Mouse (Mus musculus) MEL (cell line): ENCODE results near the gene Gnb1l. TPM values are rescaled to one million over a fixed set of nuclear protein-coding genes. Genes with fewer than 3 reads are reported as not detected.

ENCODE experiments used
- DNase-seq: peaks from one replicate; pipeline ENCODE4 v3.0.0; 2011; ENCODE audit warnings: low read depth, low spot score
- H3K27ac ChIP-seq: 2 replicates; pipeline ENCODE4 v1.5.1; 2012; ENCODE audit warnings: low read depth, mild to moderate bottlenecking, control low read depth, low read length, moderate library complexity; ENCODE audit not compliant: control insufficient read depth
- H3K27me3 ChIP-seq, 2 experiments: fragments of 150-350 bp in 1 of 2; sonication (generic) in 1 of 2; 2 replicates each; pipeline ENCODE4 v1.6.1; 2012; ENCODE audit warnings: low read length in 2 of 2, mild to moderate bottlenecking in 2 of 2, improper control_type of control experiment in 1 of 2, moderate library complexity in 1 of 2; ENCODE audit not compliant: insufficient read depth in 2 of 2, control insufficient read depth in 1 of 2
- H3K36me3 ChIP-seq, 2 experiments: 2 replicates each; pipeline ENCODE4 v1.6.1; 2012 to 2014; ENCODE audit warnings: low read length in 2 of 2, improper control_type of control experiment in 1 of 2, inconsistent platforms in 1 of 2, mild to moderate bottlenecking in 1 of 2; ENCODE audit not compliant: insufficient read depth in 2 of 2, control insufficient read depth in 1 of 2
- H3K4me1 ChIP-seq, 2 experiments: fragments of 150-350 bp in 1 of 2; sonication (generic) in 1 of 2; 2 replicates each; pipeline ENCODE4 v1.6.1; 2012; ENCODE audit warnings: low read length in 2 of 2, improper control_type of control experiment in 1 of 2, mild to moderate bottlenecking in 1 of 2; ENCODE audit not compliant: insufficient read depth in 2 of 2, control insufficient read depth in 1 of 2
- H3K4me3 ChIP-seq, 2 experiments: fragments of 150-350 bp in 1 of 2; sonication (generic) in 1 of 2; 2 replicates each; pipeline ENCODE4 v1.5.1; 2012; ENCODE audit warnings: low read depth in 2 of 2, low read length in 2 of 2, mild to moderate bottlenecking in 2 of 2, moderate library complexity in 2 of 2, control low read depth in 1 of 2, improper control_type of control experiment in 1 of 2; ENCODE audit not compliant: control insufficient read depth in 1 of 2, insufficient read depth in 1 of 2
- H3K79me2 ChIP-seq: 2 replicates; pipeline ENCODE4 v1.6.1; 2012; ENCODE audit warnings: mild to moderate bottlenecking, low read length, moderate library complexity; ENCODE audit not compliant: control insufficient read depth, poor library complexity, insufficient read depth
- H3K9ac ChIP-seq: 2 replicates; pipeline ENCODE4 v1.6.1; 2012; ENCODE audit warnings: low read depth, mild to moderate bottlenecking, control low read depth, low read length, moderate library complexity; ENCODE audit not compliant: control insufficient read depth, poor library complexity, severe bottlenecking
- H3K9me3 ChIP-seq: fragments of 150-350 bp; sonication (generic); replicated peaks from 2 replicates; pipeline ENCODE4 v1.6.1; 2012; ENCODE audit warnings: mild to moderate bottlenecking, low read length, improper control_type of control experiment, moderate library complexity; ENCODE audit not compliant: insufficient read depth
- CHD1 ChIP-seq: IDR thresholded peaks from 2 replicates; pipeline ENCODE4 v1.6.1; 2012; ENCODE audit warnings: low read depth, mild to moderate bottlenecking, inconsistent platforms, low read length, improper control_type of control experiment
- ELF1 ChIP-seq: IDR thresholded peaks from 2 replicates; pipeline ENCODE4 v1.6.1; 2014; ENCODE audit warnings: low read depth, mild to moderate bottlenecking, inconsistent platforms, low read length, improper control_type of control experiment, moderate library complexity
- EP300 ChIP-seq, 2 experiments: IDR thresholded peaks; 2 replicates each; pipeline ENCODE4 v1.6.1; 2011; ENCODE audit warnings: improper control_type of control experiment in 2 of 2, low read length in 2 of 2, low read depth in 1 of 2, mild to moderate bottlenecking in 1 of 2
- ETS1 ChIP-seq: IDR thresholded peaks from 2 replicates; pipeline ENCODE4 v1.6.1; 2012; ENCODE audit warnings: low read depth, mild to moderate bottlenecking, inconsistent platforms, low read length, improper control_type of control experiment, moderate library complexity
- MAFK ChIP-seq: IDR thresholded peaks from 2 replicates; pipeline ENCODE4 v1.6.1; 2011; ENCODE audit warnings: low read depth, mild to moderate bottlenecking, low read length, improper control_type of control experiment, borderline replicate concordance
- MAX ChIP-seq: IDR thresholded peaks from 2 replicates; pipeline ENCODE4 v1.6.1; 2011; ENCODE audit warnings: low read length, improper control_type of control experiment
- MAZ ChIP-seq: IDR thresholded peaks from 2 replicates; pipeline ENCODE4 v1.6.1; 2012; ENCODE audit warnings: low read depth, mild to moderate bottlenecking, inconsistent platforms, low read length, improper control_type of control experiment
- MXI1 ChIP-seq: IDR thresholded peaks from 2 replicates; pipeline ENCODE4 v1.6.1; 2011; ENCODE audit warnings: mild to moderate bottlenecking, low read depth, low read length, improper control_type of control experiment
- MYB ChIP-seq: IDR thresholded peaks from 2 replicates; pipeline ENCODE4 v1.6.1; 2011; ENCODE audit warnings: mild to moderate bottlenecking, low read depth, low read length, improper control_type of control experiment
- NELFE ChIP-seq: IDR thresholded peaks from 2 replicates; pipeline ENCODE4 v1.6.1; 2011; ENCODE audit warnings: low read depth, low read length, improper control_type of control experiment
- POLR2A ChIP-seq, 2 experiments: IDR thresholded peaks; 2 replicates each; pipeline ENCODE4 v1.6.1; 2011 to 2012; ENCODE audit warnings: low read length in 2 of 2, mild to moderate bottlenecking in 2 of 2, control low read depth in 1 of 2, improper control_type of control experiment in 1 of 2, low read depth in 1 of 2, moderate library complexity in 1 of 2; ENCODE audit not compliant: control insufficient read depth in 1 of 2, insufficient read depth in 1 of 2, poor library complexity in 1 of 2
- RAD21 ChIP-seq: IDR thresholded peaks from 2 replicates; pipeline ENCODE4 v1.6.1; 2011; ENCODE audit warnings: mild to moderate bottlenecking, low read depth, low read length, improper control_type of control experiment
- SMC3 ChIP-seq: IDR thresholded peaks from 2 replicates; pipeline ENCODE4 v1.6.1; 2011; ENCODE audit warnings: low read depth, low read length, improper control_type of control experiment
- TAL1 ChIP-seq: IDR thresholded peaks from 2 replicates; pipeline ENCODE4 v1.6.1; 2012; ENCODE audit warnings: mild to moderate bottlenecking, inconsistent platforms, low read length, moderate library complexity, mixed read lengths
- TBP ChIP-seq: IDR thresholded peaks from 2 replicates; pipeline ENCODE4 v1.8.0; 2011; ENCODE audit warnings: low read depth, low read length, improper control_type of control experiment
- TCF12 ChIP-seq: IDR thresholded peaks from 2 replicates; pipeline ENCODE4 v1.6.1; 2014; ENCODE audit warnings: low read depth, mild to moderate bottlenecking, inconsistent platforms, low read length, improper control_type of control experiment, moderate library complexity
- UBTF ChIP-seq: IDR thresholded peaks from 2 replicates; pipeline ENCODE4 v1.6.1; 2012; ENCODE audit warnings: low read depth, mild to moderate bottlenecking, inconsistent platforms, low read length, improper control_type of control experiment, moderate library complexity, borderline replicate concordance; ENCODE audit not compliant: insufficient read depth
- USF1 ChIP-seq: IDR thresholded peaks from 2 replicates; pipeline ENCODE4 v1.6.1; 2014; ENCODE audit warnings: low read depth, mild to moderate bottlenecking, inconsistent platforms, low read length, improper control_type of control experiment, moderate library complexity
- ZKSCAN1 ChIP-seq: IDR thresholded peaks from 2 replicates; pipeline ENCODE4 v1.6.1; 2012; ENCODE audit warnings: low read depth, mild to moderate bottlenecking, inconsistent platforms, low read length, improper control_type of control experiment, moderate library complexity
- ZMIZ1 ChIP-seq: IDR thresholded peaks from 2 replicates; pipeline ENCODE4 v1.6.1; 2012; ENCODE audit warnings: low read depth, mild to moderate bottlenecking, inconsistent platforms, low read length, improper control_type of control experiment, moderate library complexity
- ZNF384 ChIP-seq: IDR thresholded peaks from 2 replicates; pipeline ENCODE4 v1.6.1; 2012; ENCODE audit warnings: low read depth, mild to moderate bottlenecking, inconsistent platforms, low read length, improper control_type of control experiment
- polyA plus RNA-seq, 2 experiments: library from polyadenylated mRNA; stranded (reverse) in 1 of 2; unstranded in 1 of 2; fragments of >175 nt in 1 of 2; fragments of >200 nt in 1 of 2; gene quantifications; 2 replicates each; pipeline versions ENCODE4 v1.2.1 to v1.2.4; 2012; ENCODE audit warnings: low replicate concordance in 2 of 2, low read depth in 1 of 2; ENCODE audit not compliant: insufficient read length in 2 of 2, insufficient read depth in 1 of 2, missing spikeins in 1 of 2
- total RNA-seq: library from RNA; depleted of rRNA; stranded (reverse); fragments of 300-350 nt; gene quantifications from 2 replicates; pipeline ENCODE4 v1.2.3, GENCODE M21; 2012

The Gnb1l gene
- total and polyA plus RNA-seq, 3 experiments = 37.9 to 47.8 TPM; not detected in 1

GRCm38 (mm10) chr16:18452361-18452862 lies 46.1 kb upstream of the Gnb1l start:
- Histone ChIP-seq H3K27ac (no peak overlapping the region), H3K9me3 (no peaks in the 10 kb centered on the region), H3K9ac (no peak overlapping the region), H3K4me3 (no peak overlapping the region), H3K79me2 (no peaks in the 10 kb centered on the region), H3K36me3 (no peaks in the 10 kb centered on the region; a peak in 1 of 4 replicates), H3K27me3 (no peaks in the 10 kb centered on the region), H3K4me1 (no peaks in the 10 kb centered on the region)
- TF ChIP-seq MAX (no peak), UBTF (no peak), NELFE (no peak), MAZ (no peak), MXI1 (no peak)
- no peak for DNase-seq

DNA sequence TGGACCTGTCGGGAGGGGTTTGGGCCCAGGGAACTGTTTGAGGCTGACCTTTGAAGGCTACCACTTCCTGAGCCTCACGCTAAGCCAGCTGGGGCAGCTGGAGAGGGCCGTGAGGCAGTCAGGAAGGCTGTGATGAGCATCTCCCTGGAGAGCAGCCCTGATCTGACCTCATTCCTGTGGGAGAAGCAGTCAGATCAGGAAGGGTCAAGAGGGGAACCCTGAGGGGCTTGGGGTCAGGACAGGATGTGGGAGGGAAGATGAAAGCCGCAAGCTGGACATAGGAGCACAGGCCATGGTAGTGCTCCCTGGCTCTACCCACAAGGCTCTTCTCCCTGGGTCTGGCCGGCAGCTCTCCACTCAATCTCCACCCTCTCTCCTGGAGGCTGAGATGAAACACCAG lies 44.7 kb upstream of the Gnb1l start:
- Histone ChIP-seq H3K9me3 (no peaks in the 10 kb centered on the region), H3K4me1 (peaks cover 1 to 11% of the 10 kb centered on the region in 2 experiments), H3K9ac (no peak overlapping the region), H3K27ac (no peak overlapping the region), H3K27me3 (no peaks in the 10 kb centered on the region), H3K36me3 (peaks cover 0 to 7% of the 10 kb centered on the region in 2 experiments; a peak in 3 of 4 replicates), H3K79me2 (no peaks in the 10 kb centered on the region), H3K4me3 (no peak overlapping the region)
- DNase-seq = no peak
- TF ChIP-seq TBP = no peak
- no peak for TF ChIP-seq ZNF384
- TF ChIP-seq CHD1 = no peak
- TF ChIP-seq USF1 = no peak
- TF ChIP-seq SMC3 = no peak
- no peak for TF ChIP-seq ZKSCAN1
- TF ChIP-seq RAD21 = no peak
- TF ChIP-seq MYB = no peak
- no peak for TF ChIP-seq TAL1
- TF ChIP-seq ETS1 = no peak

DNA sequence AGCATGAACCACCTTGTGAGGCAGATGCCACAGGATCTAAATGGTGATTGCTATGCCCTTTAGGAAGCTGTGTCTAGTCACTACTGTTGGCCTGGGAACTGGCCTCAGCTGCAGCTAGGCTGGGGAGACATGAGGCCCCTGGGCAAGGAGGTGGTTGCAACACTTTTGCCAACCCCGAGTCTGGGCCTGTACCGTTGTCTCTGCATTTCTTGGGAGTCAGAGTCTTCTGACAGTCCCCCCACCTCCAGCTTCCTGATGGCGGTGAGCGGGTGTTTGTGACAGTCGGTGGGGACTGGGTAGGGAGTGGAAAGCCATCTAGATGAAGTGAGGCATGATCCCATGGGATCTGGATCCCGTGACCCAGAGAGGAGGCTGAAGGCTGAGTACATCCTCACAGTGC lies 43.1 kb upstream of the Gnb1l start:
- Histone ChIP-seq H3K9ac (no peak overlapping the region), H3K27me3 (no peaks in the 10 kb centered on the region), H3K36me3 (peaks cover 0 to 19% of the 10 kb centered on the region in 2 experiments)
- TF ChIP-seq ELF1 (no peak), ETS1 (no peak), NELFE (no peak), MAFK (no peak), POLR2A (IDR thresholded peaks at IDR 0.05; ENCODE audit: control insufficient read depth in 1 of 2, insufficient read depth in 1 of 2, low read depth in 1 of 2, low read length in 2 of 2, poor library complexity in 1 of 2) (no peak), TCF12 (no peak), EP300 (IDR thresholded peaks at IDR 0.05; ENCODE audit: low read depth in 1 of 2, low read length in 2 of 2) (no peak), ZMIZ1 (no peak)
- TF ChIP-seq, all 39 proteins: peak for 0
- H3K27ac ChIP-seq = no peak overlapping the region
- no peak for DNase-seq
- no peak overlapping the region for H3K4me3 ChIP-seq
- H3K9me3 ChIP-seq = no peaks in the 10 kb centered on the region
- H3K4me1 ChIP-seq = peaks cover 7 to 24% of the 10 kb centered on the region in 2 experiments
- H3K79me2 ChIP-seq = no peaks in the 10 kb centered on the region
